Mouse (Mus musculus): Measurements from ENCODE around the gene Has3.
"Not testable (repeated sequence)": the region's sequence is repeated elsewhere in the genome, so short reads cannot be mapped to it uniquely, and the experiment has no call there.

Gene Has3

DNA sequence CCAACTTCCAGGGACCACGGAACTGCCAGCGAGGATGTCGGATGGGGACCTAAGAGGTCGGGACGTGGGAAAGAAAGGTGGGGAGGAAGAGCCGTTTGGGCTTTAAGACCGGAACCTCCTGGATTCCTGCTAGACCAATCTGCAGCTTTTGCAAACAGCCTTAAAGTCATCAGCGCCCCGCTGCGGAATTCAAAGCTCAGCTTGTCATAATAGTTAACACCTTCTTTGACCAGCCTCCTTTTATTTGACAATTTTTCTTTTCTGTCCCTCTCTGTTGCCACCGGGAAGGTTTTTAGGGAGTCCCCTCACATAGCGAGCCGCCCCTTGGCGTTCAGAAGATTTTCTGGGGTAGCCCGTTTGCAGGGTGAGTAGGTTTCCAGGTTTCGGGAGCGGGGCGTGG is at the start of gene Has3:
Gene Has3 (plus strand): TSS at position 192 of the 400 bp plus-strand sequence.
- DNase-seq (ENCODE audit: low read depth in 2 of 2, low spot score in 2 of 2) = no peak

DNA sequence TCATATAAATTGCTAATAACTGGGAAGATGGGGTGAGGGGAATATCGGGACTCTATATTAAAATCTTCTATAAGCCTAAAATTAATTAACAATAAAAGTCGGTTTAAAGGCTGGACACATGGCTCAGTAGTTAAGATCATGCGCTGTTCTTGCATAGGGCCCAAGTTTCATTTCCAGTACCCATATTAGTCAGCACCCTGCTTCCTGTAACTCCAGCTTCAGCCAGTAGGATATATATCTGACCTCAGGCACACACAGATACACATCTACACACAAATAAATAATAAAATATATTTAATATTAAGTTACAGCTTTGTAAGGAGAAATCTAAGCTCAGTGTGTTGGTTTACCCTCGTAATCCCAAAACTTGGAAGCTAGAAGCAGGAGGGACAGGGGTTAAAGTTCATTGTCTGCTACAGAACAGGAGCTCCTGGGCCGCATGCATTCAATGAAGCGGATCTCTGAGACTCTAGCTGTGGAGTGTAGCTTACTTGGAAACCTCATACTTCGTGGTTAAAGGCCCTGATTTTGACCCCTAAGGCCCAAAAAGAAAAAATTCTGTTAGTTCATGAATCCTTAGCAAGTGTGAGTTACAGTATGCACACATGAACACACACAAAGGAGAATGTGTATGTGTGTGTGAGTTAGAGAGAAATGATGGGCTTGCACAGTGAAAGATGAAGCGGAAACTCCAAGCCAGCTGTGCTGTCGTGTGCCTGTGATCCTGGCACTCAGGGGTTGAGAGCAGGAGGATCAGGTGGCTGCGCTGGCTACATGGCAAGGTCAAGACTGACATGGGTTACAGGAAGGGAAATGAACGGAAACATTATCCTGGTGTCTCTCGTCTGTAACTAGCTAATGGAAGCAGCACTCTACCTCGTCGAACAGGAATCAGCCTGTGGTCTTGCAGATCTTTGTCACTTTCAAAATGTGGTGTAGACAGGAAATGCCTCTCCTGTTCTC is 49.2 kb upstream of the Has3 start:
- DNase-seq (ENCODE audit: low read depth in 2 of 2, low spot score in 2 of 2) = no peak

- DNase-seq (ENCODE audit: low read depth in 2 of 2, low spot score in 2 of 2) = no peak
Measured at GRCm38 (mm10) chr8:106828921-106829320, 41.1 kb upstream of the Has3 start.

GRCm38 (mm10) chr8:106829526-106830045 is 40.5 kb upstream of the Has3 start:
- no peak for DNase-seq (ENCODE audit: low read depth in 2 of 2, low spot score in 2 of 2)

- DNase-seq (ENCODE audit: low read depth in 2 of 2, low spot score in 2 of 2) = no peak
Measured at GRCm38 (mm10) chr8:106834899-106835298, 35.1 kb upstream of the Has3 start.

GRCm38 (mm10) chr8:106836525-106836924 is 33.5 kb upstream of the Has3 start:
- no peak for DNase-seq (ENCODE audit: low read depth in 2 of 2, low spot score in 2 of 2)

- DNase-seq (ENCODE audit: low read depth in 2 of 2, low spot score in 2 of 2) = no peak
Measured at GRCm38 (mm10) chr8:106838803-106839202, 31.2 kb upstream of the Has3 start.

GRCm38 (mm10) chr8:106839209-106840001 is 30.6 kb upstream of the Has3 start:
- no peak for DNase-seq (ENCODE audit: low read depth in 2 of 2, low spot score in 2 of 2)

DNA sequence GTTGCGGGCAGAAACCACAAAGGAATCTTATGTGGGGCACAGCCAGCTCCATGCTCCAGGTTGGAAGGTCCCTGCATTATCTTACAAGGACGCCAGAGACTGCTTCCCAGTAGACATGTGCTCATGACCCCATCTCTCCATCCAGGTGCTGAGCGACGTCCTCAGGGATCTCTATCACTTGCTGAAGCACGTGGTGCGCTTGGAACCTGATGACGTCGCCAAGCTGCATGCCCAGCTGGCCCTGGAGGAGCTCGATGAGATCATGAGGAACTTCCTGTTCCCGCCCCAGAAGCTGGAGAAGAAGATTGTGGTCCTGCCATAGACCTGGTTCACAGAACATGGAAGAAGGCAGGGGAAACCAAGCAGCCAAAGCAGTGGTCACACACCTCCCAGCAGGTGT is 20.0 kb upstream of the Has3 start:
- DNase-seq (ENCODE audit: low read depth in 2 of 2, low spot score in 2 of 2) = no peak

DNA sequence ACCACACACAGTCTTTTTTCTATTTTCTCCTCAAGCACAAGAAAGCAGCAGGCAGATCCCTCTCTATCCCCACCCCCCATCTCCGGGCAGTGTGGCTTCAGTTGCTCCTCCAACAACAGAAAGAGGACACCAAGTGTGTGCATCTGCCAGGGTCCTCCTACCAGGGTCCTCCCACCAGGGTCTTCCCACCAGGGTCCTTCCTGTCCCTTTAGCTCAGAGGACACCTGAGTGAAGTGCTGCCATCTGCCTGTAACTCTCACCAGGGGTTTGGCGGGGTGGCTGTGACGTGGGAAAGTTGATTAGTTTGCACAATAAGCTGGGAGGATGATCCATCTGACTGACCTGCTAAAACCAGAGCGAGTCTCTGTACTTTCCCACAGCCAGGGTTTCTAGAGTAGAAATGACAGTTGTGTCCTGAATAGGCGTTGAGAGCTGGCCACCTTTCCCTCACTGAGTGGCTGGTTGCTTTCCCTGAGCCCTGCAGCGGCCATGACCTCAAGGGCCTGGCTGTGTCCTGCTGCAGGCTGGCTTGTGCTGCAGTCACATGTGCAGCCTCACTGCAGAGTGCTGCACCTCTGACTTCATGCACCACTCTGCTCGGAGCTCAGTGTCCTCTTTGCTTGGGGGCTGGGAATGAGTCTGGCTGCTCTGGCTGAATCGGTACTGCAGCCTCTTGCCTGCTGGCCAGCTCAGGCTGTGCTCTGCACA is 15.4 kb upstream of the Has3 start:
- DNase-seq (ENCODE audit: low read depth in 2 of 2, low spot score in 2 of 2) = no peak

GRCm38 (mm10) chr8:106855242-106855562 is 14.8 kb upstream of the Has3 start:
- no peak for DNase-seq (ENCODE audit: low read depth in 2 of 2, low spot score in 2 of 2)

DNA sequence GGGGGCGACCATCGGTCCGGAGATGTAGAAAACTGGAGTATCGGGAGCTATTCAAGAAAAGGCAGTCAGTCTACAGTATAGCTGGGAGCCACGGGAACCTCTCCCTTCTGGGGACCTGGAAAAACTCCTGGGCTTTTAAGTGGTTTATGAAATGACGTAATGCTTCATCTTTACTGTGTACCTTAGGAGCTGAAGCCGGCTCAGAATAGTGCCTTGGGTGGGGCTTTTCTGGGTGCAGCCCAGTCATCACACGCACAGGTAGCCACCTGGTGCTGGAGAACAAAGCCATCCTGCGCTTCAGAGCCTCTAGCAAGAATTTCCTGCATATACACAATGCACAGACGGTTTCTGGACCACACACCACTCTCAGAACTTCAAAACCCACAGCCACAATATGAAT is 7.2 kb upstream of the Has3 start:
- no peak for DNase-seq (ENCODE audit: low read depth in 2 of 2, low spot score in 2 of 2)

DNA sequence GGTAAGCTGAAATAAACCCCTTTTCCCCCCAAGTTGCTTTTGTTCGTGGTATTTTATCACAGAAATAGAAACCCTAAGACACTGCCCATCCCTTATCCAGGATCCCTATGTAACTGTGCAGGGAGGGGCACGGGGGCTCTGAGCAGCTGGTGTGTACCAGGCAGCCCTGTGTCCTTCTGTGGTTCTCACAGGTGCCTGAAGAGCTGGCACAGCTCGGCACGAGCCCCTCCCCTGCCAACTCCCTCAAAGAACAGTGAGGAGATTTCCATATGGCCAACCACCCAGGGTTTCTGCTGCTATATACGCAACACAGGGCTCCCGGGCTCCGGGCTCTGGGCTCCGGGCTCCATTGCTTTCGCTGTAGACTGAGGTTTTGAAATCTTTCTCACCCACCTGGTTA is 4.7 kb upstream of the Has3 start:
- DNase-seq (ENCODE audit: low read depth in 2 of 2, low spot score in 2 of 2) = no peak

GRCm38 (mm10) chr8:106870537-106871327 is 690 bp downstream of the Has3 start:
- no peak for DNase-seq (ENCODE audit: low read depth in 2 of 2, low spot score in 2 of 2)

DNA sequence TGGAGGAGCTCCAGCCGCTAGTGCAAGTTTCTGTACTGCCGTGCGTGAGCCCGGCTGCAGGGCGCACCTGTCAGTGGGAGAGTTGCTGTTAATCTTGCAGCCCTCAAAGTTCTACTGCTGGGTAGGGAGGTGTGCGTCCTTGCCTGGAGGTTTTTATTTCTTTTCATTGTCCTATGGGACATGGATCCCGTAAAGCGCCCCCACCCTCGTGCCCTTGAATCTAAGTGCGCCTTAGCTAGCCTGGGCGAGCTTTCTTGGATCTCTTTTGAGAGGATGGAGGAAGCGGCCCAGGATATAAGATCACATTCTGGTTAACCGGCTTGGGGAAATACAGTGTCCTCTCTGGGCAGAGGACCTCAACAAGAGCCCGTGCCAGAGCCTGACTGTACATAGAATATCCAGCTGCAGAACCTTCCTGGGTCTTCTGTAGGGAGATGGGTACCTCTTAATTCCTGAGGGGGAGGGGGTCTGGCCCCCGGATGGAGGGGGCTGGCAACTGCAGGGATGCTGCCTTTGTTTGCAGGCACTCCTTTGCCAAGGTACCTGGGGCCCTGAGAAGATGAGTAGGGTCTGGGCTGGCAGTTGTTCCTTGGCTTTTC is 1.4 kb downstream of the Has3 start:
- no peak for DNase-seq (ENCODE audit: low read depth in 2 of 2, low spot score in 2 of 2)

- DNase-seq (ENCODE audit: low read depth in 2 of 2, low spot score in 2 of 2) = no peak
Measured at GRCm38 (mm10) chr8:106871931-106872371, 1.9 kb downstream of the Has3 start.

DNA sequence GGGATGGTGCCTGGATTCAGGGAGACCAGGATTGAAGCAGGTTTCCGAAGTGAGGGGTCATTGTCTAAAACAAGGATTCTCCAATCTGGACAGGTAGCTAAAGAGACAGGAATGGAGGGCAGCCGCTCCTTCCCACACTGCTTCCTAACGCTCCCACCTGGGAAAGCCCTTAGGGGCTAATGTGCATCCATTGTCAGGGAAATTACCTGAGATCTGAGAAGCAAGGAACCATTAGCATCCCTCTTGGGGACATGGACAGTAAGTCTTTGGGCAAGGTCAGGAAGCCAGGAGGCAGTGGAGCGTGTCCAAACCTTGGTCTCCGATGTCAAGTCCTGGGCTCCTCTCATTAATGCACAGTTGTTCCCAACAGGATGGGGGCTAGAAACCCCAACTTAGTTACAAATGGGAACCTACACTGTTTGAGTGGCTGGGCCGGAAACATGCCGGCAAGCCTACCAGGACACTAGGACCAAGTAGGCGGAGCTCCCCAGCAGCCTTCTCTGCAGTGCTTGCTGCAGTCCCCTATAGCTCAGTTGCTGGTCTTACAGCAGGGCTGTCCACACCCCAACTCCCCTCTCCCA is 2.5 kb downstream of the Has3 start:
- no peak for DNase-seq (ENCODE audit: low read depth in 2 of 2, low spot score in 2 of 2)

- no peak for DNase-seq (ENCODE audit: low read depth in 2 of 2, low spot score in 2 of 2)
Measured at GRCm38 (mm10) chr8:106880121-106880707, 10.2 kb downstream of the Has3 start.

DNA sequence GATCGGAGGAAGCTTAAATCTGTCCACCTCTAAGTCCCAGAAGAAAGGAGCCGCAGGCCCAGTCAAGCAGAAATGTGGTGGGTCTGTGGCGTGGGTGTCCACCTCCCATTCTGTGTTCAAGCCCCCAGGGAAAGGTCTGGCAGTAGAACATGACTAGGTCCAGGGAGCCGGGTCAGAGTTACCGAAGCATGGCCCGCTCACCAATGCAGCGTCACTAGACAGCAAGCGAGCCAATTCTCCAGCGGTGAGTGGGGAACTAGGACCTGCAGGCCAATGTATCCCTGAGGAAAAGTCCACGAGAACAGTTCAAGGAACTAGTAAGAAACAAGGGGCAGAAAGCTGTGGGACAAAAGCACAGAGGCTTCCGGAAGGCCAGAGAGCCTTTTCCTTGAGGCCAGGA is 14.1 kb downstream of the Has3 start:
- not testable (repeated sequence) for DNase-seq (ENCODE audit: low read depth in 2 of 2, low spot score in 2 of 2)
